Mouse (Mus musculus): ENCODE measurements at regions not wholly inside any gene's neighbourhood (a gene's known extent, or its start where the extent isn't known, plus 50 kb on each side); places are given as distances from the start of the nearest gene placed in this dataset.
"Not testable (repeated sequence)": the region's sequence is repeated elsewhere in the genome, so short reads cannot be mapped to it uniquely, and the experiment has no call there.

DNA sequence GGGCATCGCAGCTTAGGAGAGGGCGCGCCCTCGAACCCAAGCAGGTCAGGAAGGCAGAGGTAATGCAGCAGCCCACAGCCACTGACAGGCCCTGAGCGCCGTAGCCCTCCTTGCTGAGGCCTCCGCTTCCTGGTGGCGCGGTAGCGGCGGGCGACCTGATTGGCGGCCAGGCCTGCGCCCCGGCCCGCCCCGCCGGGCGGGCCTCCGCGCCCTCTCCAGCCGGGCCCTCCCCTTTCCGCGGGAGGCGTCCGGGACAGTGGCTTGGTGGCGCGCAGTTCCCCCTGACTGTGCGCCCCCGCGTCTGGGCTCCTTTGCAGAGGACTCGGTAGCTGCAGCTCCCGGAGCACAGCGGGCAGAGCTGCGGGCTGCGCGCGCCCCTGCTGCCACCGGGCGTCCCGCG lies 242.1 kb downstream of the Gm21863 start:
- Histone ChIP-seq H3K4me2 (replicated peaks) (peak overlapping the region; percentile 55), H3K4me3 (peak overlapping the region; percentile 56), H3K9ac (peak overlapping the region; percentile 72)
- WGBS: 0% methylated on average over 26 of the region's 42 CpGs
- not testable (repeated sequence) for H3K27me3 ChIP-seq; H3K4me1 ChIP-seq; H3K27ac ChIP-seq; H3K36me3 ChIP-seq; ATAC-seq (ENCODE audit: low FRiP score, low read depth); H3K9me3 ChIP-seq

- H3K27me3 ChIP-seq; H3K36me3 ChIP-seq; ATAC-seq (ENCODE audit: low FRiP score, low read depth); H3K27ac ChIP-seq; H3K9me3 ChIP-seq; H3K4me1 ChIP-seq: not testable (repeated sequence)
- H3K9ac ChIP-seq: peak overlapping the region; percentile 72
- peak overlapping the region; percentile 56 for H3K4me3 ChIP-seq
- H3K4me2 ChIP-seq (replicated peaks): peak overlapping the region; percentile 55
- WGBS: 1% methylated on average over 30 of the region's 37 CpGs
Measured at GRCm38 (mm10) chr12:20196905-20197304, 242.6 kb downstream of the Gm21863 start.

DNA sequence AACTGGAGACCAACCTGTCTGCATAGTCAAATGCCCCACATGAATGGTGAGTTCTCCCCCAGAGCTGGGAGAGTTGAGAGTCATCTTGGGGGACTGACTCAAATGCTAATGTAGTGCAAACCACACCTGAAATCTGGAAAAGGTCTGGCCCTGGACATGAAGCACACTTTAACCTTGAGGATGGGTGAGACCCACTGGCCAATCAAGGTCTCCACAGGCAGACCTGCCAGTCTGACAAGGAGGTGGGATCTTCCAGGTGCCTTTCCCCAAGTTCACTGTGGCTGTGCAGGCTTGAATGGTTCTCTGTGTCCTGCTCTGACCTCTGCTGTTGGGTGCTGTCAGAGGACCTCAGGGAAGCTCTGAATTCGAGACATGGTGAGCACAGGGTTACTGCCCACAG lies 269.6 kb downstream of the Gm21863 start:
- peaks cover 28% of the 10 kb centered on the region for H3K36me3 ChIP-seq
- H3K9me3 ChIP-seq: peaks cover 51% of the 10 kb centered on the region
- H3K27ac ChIP-seq; H3K4me3 ChIP-seq; H3K9ac ChIP-seq; H3K4me1 ChIP-seq; H3K27me3 ChIP-seq; ATAC-seq (ENCODE audit: low FRiP score, low read depth); H3K4me2 ChIP-seq (replicated peaks): not testable (repeated sequence)
- WGBS: 79% methylated on average over 1 of the region's 1 CpGs

DNA sequence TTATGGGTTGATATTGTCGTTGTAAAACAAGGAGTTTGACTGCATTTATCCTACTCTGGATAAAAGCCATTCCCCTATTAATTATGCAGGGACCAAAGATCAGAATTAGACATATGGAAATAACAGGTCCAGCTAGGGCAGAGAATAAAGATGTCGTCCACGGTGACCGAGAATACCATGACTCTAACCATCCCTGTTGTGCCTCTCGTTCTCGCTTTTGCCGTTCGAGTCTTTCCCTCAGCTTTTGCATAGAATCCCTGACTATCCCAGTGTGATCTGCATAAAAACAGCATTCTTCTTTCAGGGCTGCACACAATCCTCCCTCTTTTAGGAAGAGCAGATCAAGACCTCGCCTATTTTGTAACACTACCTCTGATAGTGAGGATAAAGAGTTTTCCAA lies 272.5 kb downstream of the Gm21863 start:
- H3K9me3 ChIP-seq: peaks cover 70% of the 10 kb centered on the region
- not testable (repeated sequence) for H3K9ac ChIP-seq

GRCm38 (mm10) chr12:20227427-20228160 lies 273.3 kb downstream of the Gm21863 start:
- H3K27me3 ChIP-seq: peaks cover 15% of the 10 kb centered on the region
- peaks cover 61% of the 10 kb centered on the region for H3K36me3 ChIP-seq
- 73% methylated on average over 21 of the region's 21 CpGs for WGBS
- H3K4me1 ChIP-seq; H3K9ac ChIP-seq; H3K4me3 ChIP-seq; H3K27ac ChIP-seq; ATAC-seq (ENCODE audit: low FRiP score, low read depth); H3K4me2 ChIP-seq (replicated peaks): not testable (repeated sequence)
- peaks cover 78% of the 10 kb centered on the region for H3K9me3 ChIP-seq

More for the DNA sequence above, 272.5 kb downstream of the Gm21863 start:
- not testable (repeated sequence) for H3K4me3 ChIP-seq; H3K4me2 ChIP-seq (replicated peaks); H3K27ac ChIP-seq; ATAC-seq (ENCODE audit: low FRiP score, low read depth); H3K4me1 ChIP-seq
- Histone ChIP-seq H3K27me3 (peaks cover 15% of the 10 kb centered on the region), H3K36me3 (peaks cover 54% of the 10 kb centered on the region)
- 80% methylated on average over 9 of the region's 9 CpGs for WGBS

DNA sequence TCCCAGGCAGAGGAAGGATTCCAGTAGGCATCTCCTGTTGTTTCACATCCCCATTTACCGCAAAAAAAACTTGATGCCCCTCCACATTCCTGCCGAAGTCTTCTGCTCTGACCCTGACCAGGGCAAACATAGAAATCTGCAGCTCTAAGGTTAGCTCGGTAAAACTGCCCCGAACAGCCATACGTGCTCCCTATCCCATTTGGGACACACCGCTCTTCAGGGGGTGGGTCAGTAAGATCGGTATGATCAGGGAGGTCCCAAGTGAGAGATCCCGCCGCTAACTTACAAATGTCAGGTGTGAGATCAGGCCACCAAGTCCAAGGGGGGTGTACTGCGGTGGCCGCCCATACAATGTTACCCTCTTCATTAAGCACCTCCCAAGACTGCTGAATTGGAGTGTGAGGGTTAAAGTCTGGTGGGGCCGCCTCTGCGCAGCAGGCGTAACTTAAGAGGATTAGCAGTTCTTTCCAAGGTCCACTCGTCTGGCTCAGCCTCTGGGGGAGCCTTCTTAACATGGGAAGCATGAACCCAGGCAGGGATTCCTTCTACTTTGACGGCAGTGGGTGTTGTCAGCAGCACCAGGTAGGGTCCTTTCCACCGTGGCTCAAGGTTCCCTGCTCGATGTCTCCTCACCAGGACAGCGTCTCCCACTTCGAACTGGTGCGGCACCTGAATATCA lies 274.2 kb downstream of the Gm21863 start:
- WGBS: 72% methylated on average over 21 of the region's 21 CpGs
- H3K4me2 ChIP-seq (replicated peaks); H3K4me3 ChIP-seq; H3K4me1 ChIP-seq; H3K27ac ChIP-seq; H3K9ac ChIP-seq: not testable (repeated sequence)
- peaks cover 69% of the 10 kb centered on the region for H3K36me3 ChIP-seq
- H3K27me3 ChIP-seq: peaks cover 20% of the 10 kb centered on the region
- ATAC-seq (ENCODE audit: low FRiP score, low read depth): peak; percentile 51; the same call in 1 of the 2 replicates
- peaks cover 87% of the 10 kb centered on the region for H3K9me3 ChIP-seq

- Histone ChIP-seq H3K9me3 (peaks cover 88% of the 10 kb centered on the region), H3K27me3 (peaks cover 27% of the 10 kb centered on the region), H3K36me3 (peaks cover 72% of the 10 kb centered on the region)
- not testable (repeated sequence) for H3K27ac ChIP-seq; H3K4me1 ChIP-seq; H3K4me2 ChIP-seq (replicated peaks); H3K4me3 ChIP-seq; ATAC-seq (ENCODE audit: low FRiP score, low read depth); H3K9ac ChIP-seq
- WGBS: 78% methylated on average over 8 of the region's 8 CpGs
Measured at GRCm38 (mm10) chr12:20229441-20229840, 275.1 kb downstream of the Gm21863 start.

DNA sequence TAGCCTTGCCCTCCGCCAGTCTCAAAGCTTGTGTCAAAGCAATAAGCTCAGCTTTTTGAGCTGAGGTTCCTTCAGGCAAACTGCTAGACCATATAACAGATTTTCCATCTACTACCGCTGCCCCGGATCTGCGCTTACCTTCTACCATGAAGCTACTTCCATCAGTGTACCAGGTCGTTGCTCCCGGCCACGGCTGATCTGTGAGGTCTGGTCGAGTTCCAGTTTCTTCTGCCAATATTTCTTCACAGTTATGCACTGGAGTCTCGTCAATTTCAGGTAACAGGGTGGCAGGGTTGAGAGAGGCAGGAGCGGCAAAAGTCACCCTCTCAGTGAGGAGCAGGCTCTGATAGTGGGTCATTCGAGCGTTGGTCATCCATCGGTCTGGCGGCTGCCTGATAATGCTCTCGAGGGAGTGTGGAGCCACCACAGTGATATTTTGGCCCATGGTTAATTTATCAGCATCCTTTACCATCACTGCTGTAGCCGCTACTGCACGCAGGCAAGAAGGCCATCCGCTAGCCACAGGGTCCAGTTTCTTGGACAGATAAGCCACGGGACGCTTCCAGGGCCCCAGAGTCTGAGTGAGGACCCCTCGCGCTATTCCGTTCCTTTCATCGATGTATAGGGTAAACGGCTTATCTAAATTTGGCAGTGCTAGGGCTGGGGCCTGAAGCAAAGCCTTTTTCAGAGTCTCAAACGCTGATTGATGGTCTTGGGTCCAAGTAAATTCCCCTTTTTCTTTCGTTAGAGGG lies 276.0 kb downstream of the Gm21863 start:
- Histone ChIP-seq H3K36me3 (peaks cover 70% of the 10 kb centered on the region), H3K27ac (no peak overlapping the region), H3K27me3 (peaks cover 27% of the 10 kb centered on the region), H3K4me3 (no peak overlapping the region), H3K9me3 (peaks cover 85% of the 10 kb centered on the region), H3K4me2 (replicated peaks) (no peak overlapping the region), H3K4me1 (no peaks in the 10 kb centered on the region), H3K9ac (no peak overlapping the region)
- no peak for ATAC-seq (ENCODE audit: low FRiP score, low read depth)
- WGBS: 67% methylated on average over 27 of the region's 27 CpGs

DNA sequence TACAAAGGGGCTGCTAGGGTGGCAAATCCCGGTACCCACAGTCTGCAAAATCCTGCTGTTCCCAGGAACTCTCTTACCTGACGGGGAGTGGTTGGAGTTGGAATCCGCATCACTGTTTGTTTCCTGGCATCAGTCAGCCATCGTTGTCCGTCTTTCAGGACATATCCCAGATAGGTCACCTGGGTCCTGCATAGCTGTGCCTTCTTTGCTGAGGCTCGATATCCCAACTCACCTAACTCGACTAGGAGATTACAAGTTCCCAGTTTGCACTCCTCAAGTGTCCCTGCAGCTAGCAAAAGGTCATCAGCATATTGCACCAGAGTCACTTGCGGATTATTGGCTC lies 276.6 kb downstream of the Gm21863 start:
- Histone ChIP-seq H3K36me3 (peaks cover 70% of the 10 kb centered on the region), H3K4me3 (no peak overlapping the region), H3K27me3 (peaks cover 27% of the 10 kb centered on the region), H3K27ac (no peak overlapping the region), H3K9me3 (peaks cover 84% of the 10 kb centered on the region), H3K4me1 (no peaks in the 10 kb centered on the region), H3K9ac (no peak overlapping the region), H3K4me2 (replicated peaks) (no peak overlapping the region)
- ATAC-seq (ENCODE audit: low FRiP score, low read depth): no peak
- WGBS: 64% methylated on average over 8 of the region's 8 CpGs

- peaks cover 82% of the 10 kb centered on the region for H3K9me3 ChIP-seq
- H3K4me3 ChIP-seq: no peak overlapping the region
- ATAC-seq (ENCODE audit: low FRiP score, low read depth): peak; percentile 12; the same call in 1 of the 2 replicates
- no peaks in the 10 kb centered on the region for H3K4me1 ChIP-seq
- H3K9ac ChIP-seq: no peak overlapping the region
- no peak overlapping the region for H3K4me2 ChIP-seq (replicated peaks)
- no peak overlapping the region for H3K27ac ChIP-seq
- 67% methylated on average over 12 of the region's 12 CpGs for WGBS
- peaks cover 70% of the 10 kb centered on the region for H3K36me3 ChIP-seq
- H3K27me3 ChIP-seq: peaks cover 27% of the 10 kb centered on the region
Measured at GRCm38 (mm10) chr12:20231528-20231927, 277.2 kb downstream of the Gm21863 start.

GRCm38 (mm10) chr12:20231986-20232541 lies 277.8 kb downstream of the Gm21863 start:
- ATAC-seq (ENCODE audit: low FRiP score, low read depth): no peak
- Histone ChIP-seq H3K27ac (no peak overlapping the region), H3K4me1 (no peaks in the 10 kb centered on the region), H3K27me3 (peaks cover 27% of the 10 kb centered on the region), H3K9me3 (peaks cover 77% of the 10 kb centered on the region), H3K4me3 (no peak overlapping the region), H3K9ac (no peak overlapping the region), H3K36me3 (peaks cover 68% of the 10 kb centered on the region), H3K4me2 (replicated peaks) (no peak overlapping the region)
- WGBS: 65% methylated on average over 14 of the region's 14 CpGs

All from limb, embryonic 13.5 days (tissue).